Mouse (Mus musculus): ENCODE results near the gene A530084C06Rik.

The A530084C06Rik gene

GRCm38 (mm10) chr13:31558521-31559418 is at the start of gene A530084C06Rik:
Gene A530084C06Rik (minus strand): TSS chr13:31559333.
- DNase-seq (ENCODE audit: low spot score in 2 of 2) = peak in 1 of 2 experiments; percentile 18

GRCm38 (mm10) chr13:31603964-31604363 is 44.8 kb upstream of the A530084C06Rik start:
- DNase-seq (ENCODE audit: low spot score in 2 of 2) = no peak

GRCm38 (mm10) chr13:31599576-31599975 is 40.4 kb upstream of the A530084C06Rik start:
- no peak for DNase-seq (ENCODE audit: low spot score in 2 of 2)

- DNase-seq (ENCODE audit: low spot score in 2 of 2) = no peak
Measured at GRCm38 (mm10) chr13:31587341-31587740, 28.2 kb upstream of the A530084C06Rik start.

GRCm38 (mm10) chr13:31579866-31580265 is 20.7 kb upstream of the A530084C06Rik start:
- no peak for DNase-seq (ENCODE audit: low spot score in 2 of 2)

GRCm38 (mm10) chr13:31578389-31578788 is 19.3 kb upstream of the A530084C06Rik start:
- no peak for DNase-seq (ENCODE audit: low spot score in 2 of 2)

- no peak for DNase-seq (ENCODE audit: low spot score in 2 of 2)
Measured at GRCm38 (mm10) chr13:31577576-31577975, 18.4 kb upstream of the A530084C06Rik start.

GRCm38 (mm10) chr13:31576696-31577095 is 17.6 kb upstream of the A530084C06Rik start:
- DNase-seq (ENCODE audit: low spot score in 2 of 2) = no peak

- DNase-seq (ENCODE audit: low spot score in 2 of 2) = no peak
Measured at GRCm38 (mm10) chr13:31574627-31575026, 15.5 kb upstream of the A530084C06Rik start.

- DNase-seq (ENCODE audit: low spot score in 2 of 2) = no peak
Measured at GRCm38 (mm10) chr13:31572806-31573508, 13.8 kb upstream of the A530084C06Rik start.

- DNase-seq (ENCODE audit: low spot score in 2 of 2) = no peak
Measured at GRCm38 (mm10) chr13:31567617-31568294, 8.6 kb upstream of the A530084C06Rik start.

GRCm38 (mm10) chr13:31567099-31567498 is 8.0 kb upstream of the A530084C06Rik start:
- no peak for DNase-seq (ENCODE audit: low spot score in 2 of 2)

- no peak for DNase-seq (ENCODE audit: low spot score in 2 of 2)
Measured at GRCm38 (mm10) chr13:31564394-31564793, 5.3 kb upstream of the A530084C06Rik start.

GRCm38 (mm10) chr13:31559419-31560144 is 449 bp upstream of the A530084C06Rik start:
- peak in 1 of 2 experiments; percentile 58 for DNase-seq (ENCODE audit: low spot score in 2 of 2)

- no peak for DNase-seq (ENCODE audit: low spot score in 2 of 2)
Measured at GRCm38 (mm10) chr13:31557768-31558520, 1.2 kb downstream of the A530084C06Rik start.

- DNase-seq (ENCODE audit: low spot score in 2 of 2) = no peak
Measured at GRCm38 (mm10) chr13:31556964-31557767, 2.0 kb downstream of the A530084C06Rik start.

GRCm38 (mm10) chr13:31555834-31556233 is 3.3 kb downstream of the A530084C06Rik start, which contains the start of gene Foxq1:
Gene Foxq1 (plus strand): TSS chr13:31556134.
- no peak for DNase-seq (ENCODE audit: low spot score in 2 of 2)

GRCm38 (mm10) chr13:31547610-31548009 is 11.5 kb downstream of the A530084C06Rik start:
- DNase-seq (ENCODE audit: low spot score in 2 of 2) = no peak

- no peak for DNase-seq (ENCODE audit: low spot score in 2 of 2)
Measured at GRCm38 (mm10) chr13:31547204-31547603, 11.9 kb downstream of the A530084C06Rik start.

GRCm38 (mm10) chr13:31546784-31547183 is 12.3 kb downstream of the A530084C06Rik start:
- DNase-seq (ENCODE audit: low spot score in 2 of 2) = no peak

All from cerebellum, postnatal 4 days (tissue).